Mouse (Mus musculus): ENCODE data around the gene Dmtf1. TPM values are rescaled to one million over a fixed set of nuclear protein-coding genes. Genes with fewer than 3 reads are reported as not detected.

Dmtf1 gene
- 62.9 TPM for polyA plus RNA-seq (2014; fragmentation: Illumina TruSeq; extraction: RNeasy Lipid Tissue Mini Kit (QIAGEN cat#74804); ENCODE audit: low replicate concordance)

GRCm38 (mm10) chr5:9161456-9162041 lies at the start of gene Dmtf1:
Gene Dmtf1 (minus strand): TSS chr5:9161776.

GRCm38 (mm10) chr5:9100207-9100848 lies 61.2 kb downstream of the Dmtf1 start, which contains the start of gene Tmem243:
Gene Tmem243 (plus strand): TSS chr5:9100668.

Other genes starting within 250 kb of the Dmtf1 start
- 573 TPM for gene Crot, start 164.5 kb downstream of the Dmtf1 start, polyA plus RNA-seq (2014; fragmentation: Illumina TruSeq; extraction: RNeasy Lipid Tissue Mini Kit (QIAGEN cat#74804); ENCODE audit: low replicate concordance)
- 306 TPM for gene Tmem243, start 61.1 kb downstream of the Dmtf1 start, polyA plus RNA-seq (2014; fragmentation: Illumina TruSeq; extraction: RNeasy Lipid Tissue Mini Kit (QIAGEN cat#74804); ENCODE audit: low replicate concordance)
- 1.6 TPM for gene 9330182L06Rik, start 104.3 kb upstream of the Dmtf1 start, polyA plus RNA-seq (2014; fragmentation: Illumina TruSeq; extraction: RNeasy Lipid Tissue Mini Kit (QIAGEN cat#74804); ENCODE audit: low replicate concordance)